Mouse (Mus musculus) liver, embryonic 16.5 days (tissue): ENCODE measurements around the gene Rassf5. TPM values are rescaled to one million over a fixed set of nuclear protein-coding genes. Genes with fewer than 3 reads are reported as not detected.
A peak's percentile ranks its signal among the peaks of the same experiment; 100 is the strongest.

Experiments
- ATAC-seq: fragments of 200-750 bp; cut with Nextera tagmentation; 2 replicates; pipeline ENCODE4 v1.8.0; 2017; ENCODE audit warnings: low read depth, mild to moderate bottlenecking, moderate number of reproducible peaks, moderate library complexity
- H3K27ac ChIP-seq: fragments of 300-500 bp; sonication (generic); 2 replicates; pipeline ENCODE4 v1.5.1; 2014; ENCODE audit warnings: mild to moderate bottlenecking, low read length
- H3K27me3 ChIP-seq: fragments of 300-500 bp; sonication (generic); 2 replicates; pipeline ENCODE4 v1.6.1; 2014; ENCODE audit warnings: low read depth, low read length, mixed read lengths; ENCODE audit not compliant: control insufficient read depth, insufficient read depth
- H3K36me3 ChIP-seq: fragments of 300-500 bp; sonication (generic); 2 replicates; pipeline ENCODE4 v1.6.1; 2014; ENCODE audit warnings: mild to moderate bottlenecking; ENCODE audit not compliant: control insufficient read depth, insufficient read depth
- H3K4me1 ChIP-seq: fragments of 300-500 bp; sonication (generic); 2 replicates; pipeline ENCODE4 v1.6.1; 2014; ENCODE audit warnings: low read depth, low read length, mixed read lengths; ENCODE audit not compliant: control insufficient read depth
- H3K4me2 ChIP-seq: fragments of 300-500 bp; sonication (generic); 2 replicates; pipeline ENCODE4 v1.6.1; 2014; ENCODE audit warnings: low read depth, low read length, mixed read lengths
- H3K4me3 ChIP-seq: fragments of 300-500 bp; sonication (generic); 2 replicates; pipeline ENCODE4 v1.5.1; 2014; ENCODE audit warnings: low read depth, mild to moderate bottlenecking, low read length
- H3K9ac ChIP-seq: fragments of 300-500 bp; sonication (generic); 2 replicates; pipeline ENCODE4 v1.6.1; 2014; ENCODE audit warnings: low read depth, low read length
- H3K9me3 ChIP-seq: fragments of 300-500 bp; sonication (generic); replicated peaks from 2 replicates; pipeline ENCODE4 v1.6.1; 2016; ENCODE audit warnings: low read length; ENCODE audit not compliant: control insufficient read depth
- WGBS: fragments of 180-500 bp; shearing (Covaris S2); extraction: QIAGEN DNeasy Blood & Tissue Kit; methylation state at CpG from one replicate; pipeline ENCODE4 v1.1.7; 2014; ENCODE audit not compliant: insufficient replicate concordance; 5-methylcytosine and 5-hydroxymethylcytosine counted together
- polyA plus RNA-seq: library from polyadenylated mRNA; unstranded; fragments of >200 nt; fragmentation: Nextera tagmentation; extraction: Ambion mirVana; gene quantifications from 2 replicates; pipeline ENCODE4 v1.2.1, GENCODE M21; 2015

Rassf5 gene
- polyA plus RNA-seq, 1 experiment from 2014 or later: 6.8 TPM

DNA sequence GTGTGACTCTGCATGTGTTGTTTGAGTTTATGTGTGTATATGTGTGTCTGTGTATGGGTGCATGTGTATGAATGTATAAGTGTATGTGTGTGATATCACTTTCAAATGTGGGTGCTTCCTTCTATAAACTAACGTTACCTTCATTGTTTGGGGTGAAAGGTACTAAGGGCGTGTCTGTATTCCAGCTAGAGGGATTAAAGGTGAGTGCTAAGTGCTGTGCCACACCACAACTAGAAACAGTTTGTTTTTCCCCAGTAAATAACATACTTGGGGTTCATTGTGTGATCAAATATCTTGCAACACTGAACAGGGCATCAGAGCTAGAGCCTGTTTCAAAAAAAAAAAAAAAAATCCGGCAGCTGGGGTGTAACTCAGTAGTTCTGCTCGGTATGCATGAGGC lies 36.7 kb upstream of the Rassf5 start:
- H3K9me3 ChIP-seq: no peaks in the 10 kb centered on the region
- WGBS: 51% methylated on average over 4 of the region's 4 CpGs
- ATAC-seq: no peak

DNA sequence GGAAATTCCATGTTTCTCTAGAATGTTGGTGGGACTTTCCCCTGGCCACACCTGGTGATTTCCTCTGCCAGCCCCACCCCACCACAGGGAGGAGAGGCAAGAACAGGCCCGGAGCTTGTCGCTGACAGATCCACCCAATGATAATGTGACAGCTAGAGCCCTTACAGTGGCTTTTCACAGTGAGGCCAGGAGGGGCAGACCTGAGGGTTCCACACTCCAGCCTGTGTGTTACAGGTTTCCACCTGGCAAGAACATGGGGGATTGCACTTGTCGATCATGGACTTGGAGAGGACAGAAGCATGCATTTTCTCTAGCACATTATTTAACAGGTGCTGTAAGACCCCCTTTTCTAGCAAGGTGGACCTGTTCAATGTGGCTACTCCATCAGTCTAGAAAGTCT lies 35.2 kb upstream of the Rassf5 start:
- no peaks in the 10 kb centered on the region for H3K27me3 ChIP-seq
- H3K27ac ChIP-seq: no peak overlapping the region
- H3K9me3 ChIP-seq: no peaks in the 10 kb centered on the region
- no peak overlapping the region for H3K4me2 ChIP-seq
- WGBS: 34% methylated on average over 3 of the region's 3 CpGs
- no peak for ATAC-seq
- no peak overlapping the region for H3K4me3 ChIP-seq
- no peaks in the 10 kb centered on the region for H3K36me3 ChIP-seq
- H3K9ac ChIP-seq: no peak overlapping the region
- peaks cover 13% of the 10 kb centered on the region for H3K4me1 ChIP-seq

More for the DNA sequence above, 36.7 kb upstream of the Rassf5 start:
- H3K4me1 ChIP-seq: peaks cover 16% of the 10 kb centered on the region
- H3K27me3 ChIP-seq: no peaks in the 10 kb centered on the region
- no peak overlapping the region for H3K4me3 ChIP-seq
- no peaks in the 10 kb centered on the region for H3K36me3 ChIP-seq
- no peak overlapping the region for H3K9ac ChIP-seq
- H3K4me2 ChIP-seq: no peak overlapping the region
- no peak overlapping the region for H3K27ac ChIP-seq

DNA sequence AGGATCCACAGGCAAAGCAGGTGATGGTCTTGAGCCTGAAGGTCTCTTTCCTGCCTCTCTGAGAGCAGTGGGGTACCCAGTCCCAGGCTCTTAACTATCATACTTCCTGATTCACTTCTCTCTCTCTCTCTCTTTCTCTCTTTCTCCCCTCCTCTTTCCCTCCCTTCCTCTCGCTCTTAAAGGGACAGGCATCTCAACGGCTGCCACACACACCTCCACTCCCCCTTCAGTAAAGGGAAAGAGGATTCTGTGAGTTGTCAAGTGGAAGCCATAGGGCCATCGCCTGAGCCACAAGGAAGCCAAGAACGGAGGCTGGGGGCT lies 34.4 kb upstream of the Rassf5 start, which contains the start of gene Ikbke:
TSS of gene Ikbke (minus strand) at position 151 of the 321 bp plus-strand sequence.
- no peak for ATAC-seq
- no peaks in the 10 kb centered on the region for H3K36me3 ChIP-seq
- H3K4me2 ChIP-seq: peak within 1 kb of the TSS; percentile 39
- H3K27me3 ChIP-seq: no peaks in the 10 kb centered on the region
- peak within 1 kb of the TSS; percentile 17; the same call in 1 of the 2 replicates for H3K27ac ChIP-seq
- peak within 1 kb of the TSS; percentile 16; the same call in 1 of the 2 replicates for H3K9ac ChIP-seq
- WGBS: 17% methylated on average over 4 of the region's 4 CpGs
- peaks cover 13% of the 10 kb centered on the region for H3K4me1 ChIP-seq
- peak within 1 kb of the TSS; percentile 46 for H3K4me3 ChIP-seq
- H3K9me3 ChIP-seq: no peaks in the 10 kb centered on the region

DNA sequence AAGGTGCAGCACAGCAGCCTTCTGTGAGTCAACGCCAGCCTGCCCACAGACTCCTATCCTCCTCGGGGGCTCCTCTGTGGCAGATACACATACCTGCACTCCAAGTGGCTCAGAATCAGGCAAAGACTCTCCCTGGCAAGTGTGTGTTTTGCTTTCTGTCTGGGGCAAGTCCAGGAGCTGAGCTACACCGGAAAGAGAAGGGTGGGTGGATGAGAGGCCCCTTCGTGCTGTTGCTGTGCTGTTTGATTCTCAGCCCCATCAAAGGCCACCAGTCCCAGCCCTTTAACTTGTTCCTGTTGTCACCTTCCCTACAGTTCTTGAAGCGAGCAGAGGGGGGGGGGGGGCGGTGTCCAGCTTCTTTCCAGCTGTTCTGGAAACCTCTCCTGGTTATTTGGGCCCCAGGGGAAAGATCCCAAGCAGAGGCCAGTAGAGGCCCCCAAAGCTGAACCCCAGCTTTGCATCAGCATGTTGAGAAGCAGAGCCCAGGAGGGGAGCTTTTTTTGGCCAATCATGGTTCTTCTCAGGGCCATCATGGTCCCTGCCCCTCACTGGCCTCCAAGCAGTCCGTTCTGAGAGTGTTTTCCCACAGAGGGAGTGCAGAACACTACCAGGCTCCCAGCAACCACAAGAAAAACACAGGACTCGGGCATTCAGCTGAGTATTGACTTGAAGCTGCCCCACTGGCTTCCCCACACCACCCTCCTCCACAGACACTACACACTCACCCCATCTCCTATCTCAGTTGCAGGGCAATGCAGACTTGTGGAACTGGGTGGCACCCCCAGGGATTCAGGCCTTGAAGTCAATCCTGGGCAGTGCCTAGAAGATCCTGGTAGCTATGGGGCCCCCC lies 33.8 kb upstream of the Rassf5 start:
- ATAC-seq: no peak
- H3K4me3 ChIP-seq: peak overlapping the region; percentile 46
- WGBS: 28% methylated on average over 8 of the region's 8 CpGs

DNA sequence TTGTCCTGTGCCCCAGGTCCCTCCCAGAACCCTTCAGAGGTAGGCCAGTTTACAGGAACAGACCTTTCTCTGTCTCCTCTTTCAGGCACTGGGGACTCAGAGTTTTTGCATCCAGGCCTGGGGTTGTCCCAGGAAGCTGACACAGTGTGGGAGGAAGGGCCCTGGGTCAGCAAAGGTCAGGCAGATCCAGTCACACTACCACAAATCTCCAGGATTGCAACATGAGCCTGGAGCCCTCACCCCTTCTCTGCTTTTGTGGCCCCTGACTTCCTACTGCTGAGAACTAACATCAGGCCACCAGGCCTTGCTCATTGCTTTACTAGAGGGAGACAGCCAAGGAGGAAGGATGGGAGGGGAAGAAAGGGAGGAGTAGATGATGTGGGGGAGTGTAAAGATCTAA lies 31.8 kb upstream of the Rassf5 start:
- no peaks in the 10 kb centered on the region for H3K36me3 ChIP-seq
- H3K27me3 ChIP-seq: no peaks in the 10 kb centered on the region
- H3K27ac ChIP-seq: peak overlapping the region; percentile 78
- peak overlapping the region; percentile 34 for H3K9ac ChIP-seq
- ATAC-seq: peak; percentile 75
- H3K4me2 ChIP-seq: peak overlapping the region; percentile 55
- H3K4me3 ChIP-seq: peak overlapping the region; percentile 50
- H3K9me3 ChIP-seq: no peaks in the 10 kb centered on the region
- H3K4me1 ChIP-seq: peaks cover 13% of the 10 kb centered on the region

More for the DNA sequence above, 33.8 kb upstream of the Rassf5 start:
- no peaks in the 10 kb centered on the region for H3K36me3 ChIP-seq
- peaks cover 13% of the 10 kb centered on the region for H3K4me1 ChIP-seq
- H3K27me3 ChIP-seq: no peaks in the 10 kb centered on the region
- H3K9me3 ChIP-seq: no peaks in the 10 kb centered on the region
- peak overlapping the region; percentile 39 for H3K4me2 ChIP-seq
- peak overlapping the region; percentile 17; the same call in 1 of the 2 replicates for H3K27ac ChIP-seq
- H3K9ac ChIP-seq: peak overlapping the region; percentile 16; the same call in 1 of the 2 replicates

DNA sequence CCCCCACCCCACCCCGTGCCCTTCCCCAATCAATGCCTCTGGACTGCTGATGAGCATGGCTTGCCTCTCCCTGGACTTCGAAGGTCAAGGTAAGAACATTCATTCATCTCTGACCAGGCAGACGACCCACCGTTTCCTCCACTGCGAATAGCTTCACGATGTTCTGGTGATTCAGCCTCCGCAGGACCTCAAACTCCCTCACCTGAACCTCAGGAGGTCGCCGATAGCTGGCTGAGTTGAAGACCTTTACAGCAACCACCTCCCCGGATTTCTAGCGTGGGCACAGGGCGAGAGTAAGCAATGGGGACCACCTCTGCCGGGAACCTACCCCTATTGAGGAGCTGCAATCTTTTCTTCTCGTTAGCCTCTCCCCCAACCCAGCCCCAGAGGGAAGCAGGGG lies 30.5 kb upstream of the Rassf5 start:
- WGBS: 57% methylated on average over 14 of the region's 14 CpGs
- peak overlapping the region; percentile 55 for H3K4me2 ChIP-seq
- peak overlapping the region; percentile 34 for H3K9ac ChIP-seq
- peak overlapping the region; percentile 78 for H3K27ac ChIP-seq
- H3K9me3 ChIP-seq: no peaks in the 10 kb centered on the region
- H3K4me1 ChIP-seq: peaks cover 13% of the 10 kb centered on the region
- H3K36me3 ChIP-seq: no peaks in the 10 kb centered on the region
- H3K27me3 ChIP-seq: no peaks in the 10 kb centered on the region
- ATAC-seq: 0 out of 2 replicates have a peak, but pooled peaks have one; percentile 19
- H3K4me3 ChIP-seq: peak overlapping the region; percentile 50

DNA sequence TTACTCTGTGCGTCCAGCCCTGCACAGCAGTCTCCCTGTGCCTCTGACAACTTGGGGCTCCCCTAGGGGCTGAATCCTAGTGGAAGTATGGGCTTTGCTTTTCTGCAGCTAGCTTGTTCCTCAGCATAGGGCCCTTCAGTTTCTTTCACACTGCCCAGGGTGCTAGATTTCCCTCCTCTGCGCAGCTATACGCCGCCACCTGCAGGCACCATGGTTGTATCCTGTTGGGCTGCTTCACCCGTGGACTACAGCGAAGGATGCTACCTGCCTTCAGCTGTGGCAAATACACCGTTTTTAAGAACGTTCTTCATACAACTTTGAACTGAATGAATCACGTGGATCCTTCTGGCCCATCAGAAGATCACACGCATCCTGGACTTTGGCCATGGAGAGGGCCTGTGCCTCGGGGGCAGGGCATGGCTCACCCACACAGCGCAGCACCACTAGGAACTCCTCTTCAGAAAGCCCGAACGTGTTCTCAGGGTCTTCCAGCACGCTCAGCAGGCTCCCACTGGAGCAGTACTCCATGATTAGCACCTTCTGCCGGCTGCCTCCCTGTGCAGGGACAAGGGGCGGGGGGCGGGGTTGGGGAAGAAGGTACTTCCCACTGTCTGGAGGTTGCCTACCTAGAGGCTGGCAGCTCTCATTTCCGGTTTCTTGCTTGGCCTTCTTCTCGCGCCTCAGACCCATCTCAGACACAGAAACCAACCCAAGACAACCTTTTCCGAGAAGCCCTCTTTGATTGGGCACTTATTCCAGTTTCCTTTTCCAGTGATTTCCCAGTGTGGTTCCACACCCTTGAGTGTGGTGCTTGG lies 29.9 kb upstream of the Rassf5 start:
- Histone ChIP-seq H3K4me2 (peak overlapping the region; percentile 55), H3K9ac (no peak overlapping the region; the same call in 1 of the 2 replicates), H3K27me3 (no peaks in the 10 kb centered on the region), H3K27ac (peak overlapping the region; percentile 82), H3K4me3 (peak overlapping the region; percentile 50), H3K36me3 (no peaks in the 10 kb centered on the region), H3K9me3 (no peaks in the 10 kb centered on the region), H3K4me1 (peaks cover 9% of the 10 kb centered on the region)
- peak; percentile 70 for ATAC-seq
- 35% methylated on average over 22 of the region's 22 CpGs for WGBS

DNA sequence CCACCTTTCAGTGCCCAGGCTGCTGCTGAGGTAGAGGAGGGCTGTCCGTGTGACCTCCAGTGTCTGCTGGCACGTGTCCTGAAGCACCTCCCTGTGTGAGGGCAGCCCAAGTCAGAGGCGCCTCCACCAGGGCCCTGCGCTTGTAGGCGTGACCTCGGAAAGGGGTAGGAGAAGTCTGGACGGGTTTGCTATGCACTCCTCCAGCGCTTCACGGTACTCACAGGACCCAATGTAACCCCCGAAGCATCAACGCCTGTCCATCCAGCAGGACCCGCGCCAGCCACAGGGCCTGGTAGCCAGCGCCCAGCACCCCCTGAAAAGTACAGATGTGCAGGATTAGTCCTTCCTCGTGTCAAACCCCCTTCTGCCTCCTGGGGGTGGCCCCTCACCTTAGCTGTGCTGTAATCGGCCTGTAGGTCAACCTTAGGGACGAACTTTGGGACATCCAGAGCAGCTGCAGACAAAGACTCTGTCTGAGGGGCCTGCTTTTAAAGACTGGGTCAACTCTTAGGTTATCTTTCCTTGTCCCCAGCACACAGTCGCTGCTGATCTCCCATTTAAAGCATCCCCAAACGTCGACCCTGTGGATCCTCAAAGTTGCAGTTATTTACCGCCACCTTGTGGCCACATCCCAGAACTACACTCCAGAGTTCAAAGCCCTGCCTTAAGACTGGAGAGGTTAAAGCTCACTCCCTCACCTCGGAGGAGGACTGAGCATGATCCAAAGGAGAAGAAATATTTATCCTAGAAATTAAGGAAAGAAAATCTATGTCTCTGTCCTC lies 24.9 kb upstream of the Rassf5 start:
- H3K27ac ChIP-seq: no peak overlapping the region
- no peaks in the 10 kb centered on the region for H3K36me3 ChIP-seq
- no peaks in the 10 kb centered on the region; the same call in 1 of the 2 replicates for H3K4me1 ChIP-seq
- H3K4me2 ChIP-seq: no peak overlapping the region
- WGBS: 42% methylated on average over 22 of the region's 22 CpGs
- no peak for ATAC-seq
- H3K27me3 ChIP-seq: no peaks in the 10 kb centered on the region
- no peak overlapping the region for H3K9ac ChIP-seq
- H3K9me3 ChIP-seq: no peaks in the 10 kb centered on the region
- no peak overlapping the region for H3K4me3 ChIP-seq
